Mouse (Mus musculus): ENCODE data around the gene Mri1. TPM values are rescaled to one million over a fixed set of nuclear protein-coding genes. Genes with fewer than 3 reads are reported as not detected.
A peak's percentile ranks its signal among the peaks of the same experiment; 100 is the strongest.

Mri1 gene
- polyA plus RNA-seq, 1 experiment from 2014 or later, result 53.3 TPM

- no peak overlapping the region for H3K9ac ChIP-seq (replicated peaks)
- H3K36me3 ChIP-seq, result peaks cover 40% of the 10 kb centered on the region
- H3K27me3 ChIP-seq, result no peaks in the 10 kb centered on the region
- no peaks in the 10 kb centered on the region for H3K9me3 ChIP-seq
- H3K27ac ChIP-seq (replicated peaks), result no peak overlapping the region
- WGBS, result 55% methylated on average over 34 of the region's 34 CpGs
- H3K4me3 ChIP-seq, result no peak overlapping the region
- ATAC-seq (replicated peaks), result peak; percentile 35; the same call in 1 of the 2 replicates
- H3K4me1 ChIP-seq, result peaks cover 31% of the 10 kb centered on the region
- peak overlapping the region; percentile 32; the same call in 1 of the 2 replicates for H3K4me2 ChIP-seq (replicated peaks)
These were observed 46.8 kb downstream of the Mri1 start for GRCm38 (mm10) chr8:84210167-84210791.

- Histone ChIP-seq H3K9ac (replicated peaks) (0 out of 2 replicates have a peak overlapping the region, but pooled peaks have one; percentile 1), H3K36me3 (peaks cover 27% of the 10 kb centered on the region), H3K27ac (replicated peaks) (peak overlapping the region; percentile 28; the same call in 1 of the 2 replicates)
These were observed 48.4 kb downstream of the Mri1 start for GRCm38 (mm10) chr8:84208381-84209380.

GRCm38 (mm10) chr8:84207811-84208210 is 49.3 kb downstream of the Mri1 start:
- no peak overlapping the region for H3K9ac ChIP-seq (replicated peaks)
- ATAC-seq (replicated peaks), result no peak
- H3K27ac ChIP-seq (replicated peaks), result no peak overlapping the region
- peaks cover 43% of the 10 kb centered on the region for H3K4me1 ChIP-seq
- WGBS, result 71% methylated on average over 7 of the region's 7 CpGs
- no peak overlapping the region for H3K4me3 ChIP-seq
- peaks cover 20% of the 10 kb centered on the region for H3K36me3 ChIP-seq
- H3K27me3 ChIP-seq, result no peaks in the 10 kb centered on the region
- H3K4me2 ChIP-seq (replicated peaks), result no peak overlapping the region
- H3K9me3 ChIP-seq, result no peaks in the 10 kb centered on the region

More at GRCm38 (mm10) chr8:84208381-84209380, 48.4 kb downstream of the Mri1 start:
- H3K27me3 ChIP-seq, result no peaks in the 10 kb centered on the region
- H3K4me3 ChIP-seq, result no peak overlapping the region
- WGBS, result 37% methylated on average over 17 of the region's 17 CpGs
- H3K4me1 ChIP-seq, result peaks cover 35% of the 10 kb centered on the region
- H3K4me2 ChIP-seq (replicated peaks), result no peak overlapping the region
- no peak; the same call in 1 of the 2 replicates for ATAC-seq (replicated peaks)
- no peaks in the 10 kb centered on the region for H3K9me3 ChIP-seq

GRCm38 (mm10) chr8:84206666-84207065 is 50.5 kb downstream of the Mri1 start:
- Histone ChIP-seq H3K27me3 (no peaks in the 10 kb centered on the region), H3K4me3 (no peak overlapping the region), H3K4me1 (peaks cover 44% of the 10 kb centered on the region), H3K36me3 (peaks cover 8% of the 10 kb centered on the region), H3K9me3 (no peaks in the 10 kb centered on the region), H3K27ac (replicated peaks) (no peak overlapping the region), H3K9ac (replicated peaks) (no peak overlapping the region), H3K4me2 (replicated peaks) (no peak overlapping the region)
- no peak for ATAC-seq (replicated peaks)
- 86% methylated on average over 3 of the region's 3 CpGs for WGBS

- no peak overlapping the region for H3K27ac ChIP-seq (replicated peaks)
- no peak overlapping the region for H3K4me2 ChIP-seq (replicated peaks)
- 93% methylated on average over 5 of the region's 5 CpGs for WGBS
- no peak overlapping the region for H3K9ac ChIP-seq (replicated peaks)
- ATAC-seq (replicated peaks), result no peak
- H3K4me1 ChIP-seq, result peaks cover 57% of the 10 kb centered on the region
- no peaks in the 10 kb centered on the region for H3K36me3 ChIP-seq
- no peaks in the 10 kb centered on the region for H3K27me3 ChIP-seq
- no peak overlapping the region for H3K4me3 ChIP-seq
- no peaks in the 10 kb centered on the region for H3K9me3 ChIP-seq
These were observed 52.1 kb downstream of the Mri1 start for GRCm38 (mm10) chr8:84205073-84205472.

- Histone ChIP-seq H3K9me3 (no peaks in the 10 kb centered on the region), H3K4me3 (peak overlapping the region; percentile 37), H3K4me2 (replicated peaks) (peak overlapping the region; percentile 55), H3K27me3 (no peaks in the 10 kb centered on the region), H3K4me1 (peaks cover 54% of the 10 kb centered on the region), H3K27ac (replicated peaks) (peak overlapping the region; percentile 69), H3K36me3 (no peaks in the 10 kb centered on the region), H3K9ac (replicated peaks) (peak overlapping the region; percentile 37)
- 53% methylated on average over 13 of the region's 13 CpGs for WGBS
- no peak; the same call in 1 of the 2 replicates for ATAC-seq (replicated peaks)
These were observed 53.0 kb downstream of the Mri1 start for GRCm38 (mm10) chr8:84203975-84204772.

GRCm38 (mm10) chr8:84202938-84203917 is 53.9 kb downstream of the Mri1 start:
- H3K4me1 ChIP-seq, result peaks cover 53% of the 10 kb centered on the region
- H3K36me3 ChIP-seq, result no peaks in the 10 kb centered on the region
- peak overlapping the region; percentile 69 for H3K27ac ChIP-seq (replicated peaks)
- 9% methylated on average over 34 of the region's 34 CpGs for WGBS
- H3K9ac ChIP-seq (replicated peaks), result peak overlapping the region; percentile 37
- peak; percentile 23 for ATAC-seq (replicated peaks)
- H3K9me3 ChIP-seq, result no peaks in the 10 kb centered on the region
- H3K4me3 ChIP-seq, result peak overlapping the region; percentile 37
- H3K4me2 ChIP-seq (replicated peaks), result peak overlapping the region; percentile 55
- no peaks in the 10 kb centered on the region for H3K27me3 ChIP-seq

GRCm38 (mm10) chr8:84202466-84202865 is 54.7 kb downstream of the Mri1 start:
- no peak for ATAC-seq (replicated peaks)
- Histone ChIP-seq H3K4me3 (0 out of 2 replicates have a peak overlapping the region, but pooled peaks have one; percentile 2), H3K27ac (replicated peaks) (no peak overlapping the region; the same call in 1 of the 2 replicates), H3K9ac (replicated peaks) (no peak overlapping the region), H3K27me3 (no peaks in the 10 kb centered on the region), H3K9me3 (no peaks in the 10 kb centered on the region), H3K36me3 (no peaks in the 10 kb centered on the region), H3K4me2 (replicated peaks) (no peak overlapping the region), H3K4me1 (peaks cover 52% of the 10 kb centered on the region)
- WGBS, result 85% methylated on average over 9 of the region's 9 CpGs

GRCm38 (mm10) chr8:84201545-84202245 is 55.4 kb downstream of the Mri1 start:
- peak overlapping the region; percentile 44 for H3K4me3 ChIP-seq
- ATAC-seq (replicated peaks), result no peak
- H3K9ac ChIP-seq (replicated peaks), result peak overlapping the region; percentile 53; the same call in 1 of the 2 replicates
- 53% methylated on average over 15 of the region's 15 CpGs for WGBS
- no peaks in the 10 kb centered on the region for H3K9me3 ChIP-seq
- H3K27ac ChIP-seq (replicated peaks), result peak overlapping the region; percentile 83
- H3K36me3 ChIP-seq, result no peaks in the 10 kb centered on the region
- H3K4me1 ChIP-seq, result peaks cover 55% of the 10 kb centered on the region
- peak overlapping the region; percentile 70 for H3K4me2 ChIP-seq (replicated peaks)
- no peaks in the 10 kb centered on the region for H3K27me3 ChIP-seq
